Mouse (Mus musculus): ENCODE results near the gene Gm20605. TPM values are rescaled to one million over a fixed set of nuclear protein-coding genes. Genes with fewer than 3 reads are reported as not detected.
A peak's percentile ranks its signal among the peaks of the same experiment; 100 is the strongest.

Gene Gm20605
- polyA plus RNA-seq, 2 experiments = 3.2 to 6.0 TPM

DNA sequence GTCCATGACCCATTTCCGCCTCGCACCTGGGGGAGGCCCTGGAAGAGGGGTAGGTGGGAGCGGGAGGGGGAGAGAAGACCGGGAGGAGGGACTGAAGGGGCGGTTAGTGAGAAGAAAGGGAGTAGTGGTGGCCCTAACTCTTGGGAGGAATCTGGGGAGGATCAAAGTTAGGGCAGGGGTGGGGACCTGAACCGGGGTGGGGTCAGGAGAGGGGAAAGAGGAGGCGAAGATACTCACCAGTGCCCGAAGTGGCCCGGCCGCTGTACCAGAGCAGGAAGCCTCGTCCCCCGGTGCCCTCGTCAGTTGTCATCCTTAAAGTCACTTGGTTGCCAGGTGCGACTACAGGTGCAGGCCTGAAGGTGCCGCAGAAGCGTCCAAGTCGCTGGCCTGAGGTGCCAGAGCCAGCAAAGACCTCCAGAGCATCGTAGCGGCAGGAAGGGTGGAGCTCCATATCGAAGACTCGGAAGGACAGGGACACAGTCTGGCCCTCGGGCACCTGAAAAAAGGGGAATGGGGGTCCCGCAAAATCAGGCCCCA is 20.3 kb upstream of the Gm20605 start:
- Histone ChIP-seq H3K27me3 (ENCODE audit: control insufficient read depth, insufficient read depth, low read length) (no peaks in the 10 kb centered on the region), H3K9me3 (ENCODE audit: control insufficient read depth, low read length) (no peaks in the 10 kb centered on the region), H3K4me1 (replicated peaks; ENCODE audit: control insufficient read depth in 2 of 2, insufficient read depth in 2 of 2, low read length in 1 of 2) (peaks cover 12 to 14% of the 10 kb centered on the region in 2 experiments), H3K9ac (replicated peaks) (no peak overlapping the region), H3K4me3 (ENCODE audit: insufficient read depth in 1 of 2, low read depth in 2 of 2, low read length in 2 of 2) (no peak overlapping the region), H3K36me3 (replicated peaks; ENCODE audit: control insufficient read depth, insufficient read depth, low read depth) (no peaks in the 10 kb centered on the region), H3K4me2 (ENCODE audit: low read depth) (no peak overlapping the region), H3K27ac (no peak overlapping the region)
- DNase-seq (ENCODE audit: low read depth in 3 of 3, low spot score in 3 of 3) (no peak), ATAC-seq (ENCODE audit: insufficient read depth) (no peak)
- WGBS (ENCODE audit: insufficient replicate concordance) = 48% methylated on average over 23 of the region's 23 CpGs
- TF ChIP-seq EP300 (IDR thresholded peaks at IDR 0.05; ENCODE audit: low read depth) = no peak
- TF ChIP-seq CTCF (IDR thresholded peaks at IDR 0.05; ENCODE audit: low read depth) = no peak

DNA sequence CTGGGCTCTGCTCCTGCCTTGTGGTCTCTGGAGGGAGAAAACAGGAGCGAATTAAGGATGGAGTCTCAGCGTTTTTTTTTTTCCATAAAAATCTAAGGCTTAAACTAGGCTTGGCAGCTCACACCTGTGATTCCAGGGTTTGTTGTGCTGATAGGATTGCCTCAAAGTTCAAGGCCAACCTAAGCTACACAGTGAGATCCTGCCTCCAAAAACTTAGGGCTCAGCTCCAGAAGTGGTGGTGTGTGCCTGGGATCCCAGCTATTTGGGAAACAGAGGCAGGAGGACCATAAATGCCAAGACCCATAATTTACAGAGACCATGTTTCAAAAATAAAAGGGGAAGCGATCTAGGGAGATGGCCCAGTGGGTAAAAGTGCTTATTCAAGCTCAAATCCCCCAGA is 19.7 kb upstream of the Gm20605 start:
- no peak overlapping the region for H3K4me2 ChIP-seq (ENCODE audit: low read depth)
- peaks cover 12 to 14% of the 10 kb centered on the region in 2 experiments for H3K4me1 ChIP-seq (replicated peaks; ENCODE audit: control insufficient read depth in 2 of 2, insufficient read depth in 2 of 2, low read length in 1 of 2)
- H3K4me3 ChIP-seq (ENCODE audit: insufficient read depth in 1 of 2, low read depth in 2 of 2, low read length in 2 of 2) = no peak overlapping the region
- TF ChIP-seq EP300 (IDR thresholded peaks at IDR 0.05; ENCODE audit: low read depth) (no peak), CTCF (IDR thresholded peaks at IDR 0.05; ENCODE audit: low read depth) (no peak)
- ATAC-seq (ENCODE audit: insufficient read depth) = no peak
- DNase-seq (ENCODE audit: low read depth in 3 of 3, low spot score in 3 of 3) = no peak
- H3K9ac ChIP-seq (replicated peaks) = no peak overlapping the region
- 70% methylated on average over 3 of the region's 3 CpGs for WGBS (ENCODE audit: insufficient replicate concordance)
- no peak overlapping the region for H3K27ac ChIP-seq
- no peaks in the 10 kb centered on the region for H3K36me3 ChIP-seq (replicated peaks; ENCODE audit: control insufficient read depth, insufficient read depth, low read depth)
- no peaks in the 10 kb centered on the region for H3K27me3 ChIP-seq (ENCODE audit: control insufficient read depth, insufficient read depth, low read length)
- no peaks in the 10 kb centered on the region for H3K9me3 ChIP-seq (ENCODE audit: control insufficient read depth, low read length)

DNA sequence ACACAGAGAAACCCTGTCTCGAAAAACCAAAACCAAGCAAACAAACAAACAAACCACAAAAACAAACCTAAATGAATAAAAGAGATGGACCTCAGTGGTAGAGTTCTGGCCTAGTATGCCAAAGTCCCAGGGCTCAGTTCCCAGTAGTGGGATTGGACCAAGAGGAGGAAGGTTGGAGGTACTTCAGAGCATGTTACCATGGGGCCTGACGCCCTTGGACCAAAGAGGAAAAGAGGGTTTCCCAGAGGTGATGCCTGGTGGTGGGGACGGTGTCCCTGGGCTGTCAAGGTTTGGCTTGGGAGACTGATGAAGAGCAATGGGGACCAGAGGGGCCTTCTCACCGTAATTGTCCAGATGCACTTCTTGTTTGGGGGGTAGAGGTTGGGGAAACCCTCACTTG is 18.9 kb upstream of the Gm20605 start:
- Histone ChIP-seq H3K4me1 (replicated peaks; ENCODE audit: control insufficient read depth in 2 of 2, insufficient read depth in 2 of 2, low read length in 1 of 2) (peaks cover 10 to 11% of the 10 kb centered on the region in 2 experiments), H3K27ac (no peak overlapping the region), H3K27me3 (ENCODE audit: control insufficient read depth, insufficient read depth, low read length) (no peaks in the 10 kb centered on the region), H3K9ac (replicated peaks) (no peak overlapping the region), H3K36me3 (replicated peaks; ENCODE audit: control insufficient read depth, insufficient read depth, low read depth) (no peaks in the 10 kb centered on the region), H3K9me3 (ENCODE audit: control insufficient read depth, low read length) (no peaks in the 10 kb centered on the region), H3K4me3 (ENCODE audit: insufficient read depth in 1 of 2, low read depth in 2 of 2, low read length in 2 of 2) (peak overlapping the region in 1 of 2 experiments; percentile 29; a peak in 2 of 4 replicates), H3K4me2 (ENCODE audit: low read depth) (no peak overlapping the region; the same call in 1 of the 2 replicates)
- ATAC-seq (ENCODE audit: insufficient read depth) (no peak), DNase-seq (ENCODE audit: low read depth in 3 of 3, low spot score in 3 of 3) (no peak)
- no peak for TF ChIP-seq EP300 (IDR thresholded peaks at IDR 0.05; ENCODE audit: low read depth)
- TF ChIP-seq CTCF (IDR thresholded peaks at IDR 0.05; ENCODE audit: low read depth) = no peak
- 71% methylated on average over 4 of the region's 4 CpGs for WGBS (ENCODE audit: insufficient replicate concordance)

DNA sequence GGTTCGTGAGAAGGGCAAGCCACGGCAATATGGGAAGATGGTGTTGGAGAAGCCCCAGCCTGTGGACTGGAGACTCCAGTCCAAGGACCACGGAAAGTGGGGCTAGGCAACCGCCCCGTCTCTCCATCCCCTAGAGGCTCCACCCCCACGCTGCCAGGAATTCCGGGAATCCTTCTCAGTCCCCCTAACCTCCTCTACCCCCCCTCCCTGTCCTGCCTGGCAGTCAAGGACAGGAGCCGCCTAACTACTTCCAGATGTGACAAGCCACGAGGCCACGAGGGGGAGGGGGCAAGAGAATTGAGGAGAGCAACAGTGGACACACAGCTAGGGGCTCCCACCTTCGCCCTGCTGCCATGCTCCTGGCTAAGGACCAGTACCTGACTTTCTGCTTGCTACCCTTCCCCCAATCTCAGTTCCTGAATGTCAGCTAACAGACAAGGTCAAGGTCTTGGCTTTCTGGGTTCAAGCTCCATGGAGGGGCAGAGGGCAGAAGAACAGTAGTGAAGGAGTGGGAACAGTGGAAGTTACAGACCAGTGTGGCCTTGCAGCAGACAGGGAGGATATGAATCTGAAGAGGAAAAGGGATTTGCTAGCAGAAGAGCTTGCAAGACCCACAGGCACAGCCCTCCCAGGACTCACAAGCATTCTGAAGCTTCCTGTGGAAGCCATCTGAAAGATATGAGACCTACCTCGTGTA is 18.3 kb upstream of the Gm20605 start:
- 32% methylated on average over 12 of the region's 12 CpGs for WGBS (ENCODE audit: insufficient replicate concordance)
- TF ChIP-seq EP300 (IDR thresholded peaks at IDR 0.05; ENCODE audit: low read depth) = no peak
- TF ChIP-seq CTCF (IDR thresholded peaks at IDR 0.05; ENCODE audit: low read depth) = no peak
- no peaks in the 10 kb centered on the region for H3K36me3 ChIP-seq (replicated peaks; ENCODE audit: control insufficient read depth, insufficient read depth, low read depth)
- H3K27ac ChIP-seq = no peak overlapping the region
- H3K4me3 ChIP-seq (ENCODE audit: insufficient read depth in 1 of 2, low read depth in 2 of 2, low read length in 2 of 2) = peak overlapping the region in 1 of 2 experiments; percentile 29; a peak in 2 of 4 replicates
- no peaks in the 10 kb centered on the region for H3K27me3 ChIP-seq (ENCODE audit: control insufficient read depth, insufficient read depth, low read length)
- DNase-seq (ENCODE audit: low read depth in 3 of 3, low spot score in 3 of 3) (no peak), ATAC-seq (ENCODE audit: insufficient read depth) (no peak)
- H3K4me1 ChIP-seq (replicated peaks; ENCODE audit: control insufficient read depth in 2 of 2, insufficient read depth in 2 of 2, low read length in 1 of 2) = peaks cover 4 to 5% of the 10 kb centered on the region in 2 experiments; a peak in 3 of 4 replicates
- H3K4me2 ChIP-seq (ENCODE audit: low read depth) = peak overlapping the region; percentile 27
- no peak overlapping the region for H3K9ac ChIP-seq (replicated peaks)
- H3K9me3 ChIP-seq (ENCODE audit: control insufficient read depth, low read length) = no peaks in the 10 kb centered on the region

DNA sequence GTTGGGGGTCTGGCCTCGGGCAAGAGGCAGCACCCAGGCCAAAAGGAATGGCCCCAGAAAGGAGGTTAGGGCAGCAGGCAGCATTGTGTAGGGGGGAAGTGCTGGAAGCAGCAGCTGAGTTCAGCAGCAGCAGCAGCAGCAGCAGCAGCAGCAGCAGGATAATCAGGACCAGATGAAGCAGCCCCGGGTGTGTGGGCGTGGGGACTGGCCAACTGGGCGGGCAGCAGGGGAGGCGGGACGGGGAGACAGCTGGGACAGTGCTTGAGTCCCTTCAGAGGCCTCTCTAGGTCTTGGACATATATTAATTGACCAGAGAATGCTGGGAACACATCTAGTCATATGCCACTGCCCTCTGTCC is 17.8 kb upstream of the Gm20605 start:
- Histone ChIP-seq H3K4me1 (replicated peaks; ENCODE audit: control insufficient read depth in 2 of 2, insufficient read depth in 2 of 2, low read length in 1 of 2) (peaks cover under 1 to 5% of the 10 kb centered on the region in 2 experiments; a peak in 3 of 4 replicates), H3K27me3 (ENCODE audit: control insufficient read depth, insufficient read depth, low read length) (no peaks in the 10 kb centered on the region), H3K9me3 (ENCODE audit: control insufficient read depth, low read length) (no peaks in the 10 kb centered on the region), H3K4me2 (ENCODE audit: low read depth) (peak overlapping the region; percentile 27), H3K9ac (replicated peaks) (no peak overlapping the region), H3K4me3 (ENCODE audit: insufficient read depth in 1 of 2, low read depth in 2 of 2, low read length in 2 of 2) (no peak overlapping the region), H3K27ac (no peak overlapping the region), H3K36me3 (replicated peaks; ENCODE audit: control insufficient read depth, insufficient read depth, low read depth) (no peaks in the 10 kb centered on the region)
- no peak for DNase-seq (ENCODE audit: low read depth in 3 of 3, low spot score in 3 of 3)
- ATAC-seq (ENCODE audit: insufficient read depth) = no peak
- TF ChIP-seq EP300 (IDR thresholded peaks at IDR 0.05; ENCODE audit: low read depth) = no peak
- no peak for TF ChIP-seq CTCF (IDR thresholded peaks at IDR 0.05; ENCODE audit: low read depth)
- 31% methylated on average over 6 of the region's 6 CpGs for WGBS (ENCODE audit: insufficient replicate concordance)
